Mouse (Mus musculus): ENCODE data around the gene 1700019N19Rik.

Gene 1700019N19Rik

GRCm38 (mm10) chr19:58808864-58809263, 14.6 kb upstream of the 1700019N19Rik start:
- no peak for DNase-seq (ENCODE audit: low spot score in 2 of 2)

DNA sequence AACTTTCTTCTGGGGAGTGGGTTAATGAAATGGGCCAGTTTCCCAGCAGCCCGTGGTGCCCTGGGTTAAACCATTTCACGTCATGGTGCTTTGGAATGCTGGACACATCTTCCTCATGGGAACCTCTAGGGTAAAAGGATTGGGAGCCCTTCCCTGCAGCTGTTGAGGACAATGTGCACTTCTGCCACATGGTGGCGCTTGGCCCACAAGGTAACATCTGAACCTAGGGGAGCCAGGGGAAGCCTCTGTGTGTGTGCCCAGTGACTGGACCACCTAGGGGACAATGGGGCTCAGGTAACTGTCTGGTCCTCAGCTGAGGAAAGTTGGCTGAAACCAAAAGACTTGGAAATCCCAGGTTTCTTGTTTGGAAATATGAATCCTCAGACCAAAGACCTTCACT, 12.1 kb upstream of the 1700019N19Rik start:
- DNase-seq (ENCODE audit: low spot score in 2 of 2), result peak; percentile 46 to 48

DNA sequence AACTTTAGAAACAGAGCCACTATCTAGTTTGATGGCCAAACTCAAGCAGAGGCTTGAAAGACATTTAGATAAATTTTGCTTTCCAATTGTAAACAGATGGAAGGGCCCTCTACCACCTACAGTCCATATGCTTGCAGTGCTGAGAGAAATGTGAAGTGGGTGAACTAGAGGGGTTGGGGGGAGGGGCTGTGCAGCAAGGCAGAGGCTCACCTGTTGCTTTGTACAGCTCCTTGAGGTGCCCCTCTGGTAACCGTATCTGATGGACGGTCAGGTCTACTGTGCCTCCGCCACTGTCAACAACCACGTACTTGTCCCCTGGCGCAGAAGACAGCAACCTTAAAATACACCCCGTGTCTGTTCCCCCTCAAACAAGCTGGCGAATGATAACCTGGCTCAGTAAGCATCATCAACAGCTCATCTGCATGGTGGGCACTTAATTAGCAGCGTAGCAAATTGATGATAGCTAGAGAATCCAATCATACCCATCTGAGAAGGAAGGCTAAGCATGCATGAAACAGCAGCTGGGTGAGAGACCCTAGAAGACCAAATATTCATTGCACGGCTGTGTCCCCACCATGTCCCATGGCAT, 11.0 kb upstream of the 1700019N19Rik start:
- DNase-seq (ENCODE audit: low spot score in 2 of 2), result no peak

- no peak for DNase-seq (ENCODE audit: low spot score in 2 of 2)
Observed at GRCm38 (mm10) chr19:58795114-58795669, 931 bp upstream of the 1700019N19Rik start.

- DNase-seq (ENCODE audit: low spot score in 2 of 2), result no peak
Observed at GRCm38 (mm10) chr19:58789194-58789593, 5.1 kb downstream of the 1700019N19Rik start.

DNA sequence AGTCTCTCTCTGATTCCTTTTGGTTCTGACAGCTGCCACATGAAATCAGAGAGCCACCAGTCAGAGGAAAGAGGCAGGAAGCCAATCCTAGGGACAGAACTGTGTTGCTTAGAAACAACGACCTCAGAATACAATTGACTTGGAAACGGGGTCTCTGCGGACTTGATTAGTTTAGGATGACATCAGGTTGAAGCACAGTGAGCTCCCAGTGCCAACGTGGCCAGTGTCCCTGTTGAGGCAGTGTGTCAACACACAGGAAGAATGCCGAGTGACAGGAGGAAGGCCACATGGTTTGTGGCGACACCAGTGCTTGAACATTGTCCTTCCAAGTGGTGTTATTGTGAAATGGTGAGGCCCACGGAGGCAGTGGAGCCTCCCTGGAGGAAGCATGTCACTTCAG, 10.3 kb downstream of the 1700019N19Rik start:
- no peak for DNase-seq (ENCODE audit: low spot score in 2 of 2)

- DNase-seq (ENCODE audit: low spot score in 2 of 2), result no peak
Observed at GRCm38 (mm10) chr19:58781566-58781965, 12.7 kb downstream of the 1700019N19Rik start.

- no peak for DNase-seq (ENCODE audit: low spot score in 2 of 2)
Observed at GRCm38 (mm10) chr19:58776461-58776860, 17.8 kb downstream of the 1700019N19Rik start.

GRCm38 (mm10) chr19:58767329-58767728, 26.9 kb downstream of the 1700019N19Rik start:
- no peak for DNase-seq (ENCODE audit: low spot score in 2 of 2)

DNA sequence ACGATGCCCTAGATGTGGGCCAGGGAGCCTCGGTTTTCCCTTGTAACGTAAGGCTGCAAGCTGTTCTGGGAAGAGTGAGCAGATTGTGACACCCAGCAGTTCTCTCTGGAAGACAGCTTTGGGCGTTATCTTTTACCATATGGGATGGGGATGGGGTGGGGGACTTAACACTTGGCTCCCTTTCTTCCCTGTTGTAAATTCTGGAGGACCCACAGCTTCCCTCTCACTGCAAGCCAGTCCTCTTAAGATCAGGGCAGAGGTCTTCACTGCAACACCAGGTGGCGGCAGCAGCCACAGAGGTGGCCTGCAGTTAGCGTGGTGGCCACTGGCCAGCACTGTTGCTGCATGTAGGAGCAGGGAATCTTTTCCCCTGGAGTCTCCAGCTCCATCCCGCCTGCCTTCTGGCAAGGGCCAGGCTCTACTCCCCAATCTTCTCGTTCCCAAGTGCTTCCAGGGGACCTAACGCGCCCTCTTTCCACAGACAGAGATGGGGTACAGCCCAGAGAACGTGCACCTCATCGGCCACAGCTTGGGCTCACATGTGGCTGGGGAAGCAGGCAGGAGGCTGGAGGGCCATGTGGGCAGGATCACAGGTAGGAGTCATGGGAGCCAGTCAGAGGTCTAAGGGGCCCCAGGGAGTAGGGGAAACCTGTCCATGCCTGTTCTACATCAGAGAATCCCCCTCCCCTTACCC, 31.3 kb downstream of the 1700019N19Rik start:
- peak; percentile 45 to 48 for DNase-seq (ENCODE audit: low spot score in 2 of 2)

DNA sequence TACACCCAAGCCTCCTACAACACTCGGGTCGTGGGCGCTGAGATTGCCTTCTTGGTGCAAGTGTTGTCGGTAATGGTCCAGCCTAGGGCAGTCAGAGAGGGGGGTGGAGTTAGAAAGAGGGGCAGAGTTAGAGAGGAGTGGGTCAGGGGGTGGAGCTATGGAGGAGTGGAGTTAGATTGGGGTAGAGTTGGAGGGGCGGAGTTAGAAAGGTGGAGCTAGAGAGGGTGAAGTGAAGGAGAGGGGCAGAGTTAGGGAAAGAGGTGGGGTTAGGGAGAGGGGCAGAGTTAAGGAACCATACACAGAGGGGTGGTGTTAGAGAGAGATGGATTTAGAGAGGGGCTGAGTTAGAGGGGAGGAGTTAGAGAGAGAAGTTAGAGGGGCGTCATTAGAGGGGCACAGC, 31.9 kb downstream of the 1700019N19Rik start:
- DNase-seq (ENCODE audit: low spot score in 2 of 2), result no peak

- DNase-seq (ENCODE audit: low spot score in 2 of 2), result no peak
Observed at GRCm38 (mm10) chr19:58759423-58759822, 34.8 kb downstream of the 1700019N19Rik start, which contains the start of gene Pnliprp2. Pnliprp2 (plus strand) TSS chr19:58759719.

DNA sequence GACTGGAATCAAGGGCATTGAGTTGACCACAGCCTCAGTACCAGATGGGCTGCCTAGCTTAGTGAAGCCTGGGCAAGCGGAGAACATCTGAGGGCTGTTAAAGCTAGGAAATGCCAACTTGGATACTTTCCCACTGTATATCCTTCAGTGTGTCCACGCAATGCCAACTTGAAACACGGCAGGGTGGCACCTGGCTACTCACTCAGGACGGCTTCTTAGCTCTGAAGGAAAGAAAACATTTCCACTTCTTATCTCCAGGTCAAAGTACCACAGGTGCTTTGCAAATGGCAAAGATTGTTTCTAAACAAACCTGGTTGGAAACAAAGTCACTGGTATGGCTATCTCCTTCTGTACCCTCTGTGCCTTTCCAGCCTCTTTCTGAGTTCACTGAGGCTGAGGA, 35.4 kb downstream of the 1700019N19Rik start:
- DNase-seq (ENCODE audit: low spot score in 2 of 2), result no peak

GRCm38 (mm10) chr19:58751504-58751903, 42.8 kb downstream of the 1700019N19Rik start:
- DNase-seq (ENCODE audit: low spot score in 2 of 2), result no peak

GRCm38 (mm10) chr19:58750822-58751221, 43.4 kb downstream of the 1700019N19Rik start:
- DNase-seq (ENCODE audit: low spot score in 2 of 2), result no peak

DNA sequence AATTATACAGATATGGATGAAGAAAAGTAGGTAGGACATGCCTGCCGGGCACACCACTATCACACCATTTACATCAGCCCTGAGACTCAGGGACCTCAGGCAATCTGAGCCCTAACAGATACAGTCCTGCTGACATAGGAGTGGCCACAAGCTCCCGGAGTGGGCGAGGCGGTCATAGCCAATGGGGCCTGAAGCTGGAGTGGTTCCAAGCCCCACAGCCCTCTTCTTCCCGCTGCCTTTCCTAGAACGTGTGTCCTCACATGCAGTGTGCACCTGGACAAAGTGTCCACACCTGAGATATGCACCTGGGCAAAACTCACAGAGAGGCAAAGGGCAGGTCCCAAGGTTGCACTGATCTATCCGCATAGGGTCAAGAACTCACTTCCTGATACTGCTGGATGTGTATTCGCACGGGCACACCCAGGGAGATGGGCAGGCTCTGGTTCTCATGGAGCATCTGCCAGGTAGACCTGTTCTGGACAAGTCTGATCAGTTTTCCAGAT, 46.7 kb downstream of the 1700019N19Rik start:
- no peak for DNase-seq (ENCODE audit: low spot score in 2 of 2)

DNA sequence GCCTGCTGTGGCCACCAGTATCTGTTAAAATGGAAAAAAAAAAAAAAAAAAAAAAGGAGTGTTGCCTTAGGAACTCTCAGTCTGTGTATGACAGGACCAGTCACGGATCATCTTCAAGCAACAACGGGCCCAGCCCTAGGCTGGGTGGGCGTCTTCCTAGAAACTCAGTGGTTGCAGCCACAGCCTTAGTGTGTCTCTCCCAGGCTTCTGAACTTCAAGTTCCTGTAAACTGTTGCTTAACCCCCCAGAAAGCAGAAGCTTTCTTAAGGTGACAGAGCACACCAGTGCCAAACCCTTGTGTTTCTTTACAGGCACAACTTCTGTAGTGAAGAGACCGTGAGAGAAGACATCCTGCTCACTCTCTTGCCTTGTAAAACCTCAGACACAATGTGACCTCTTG, 50.5 kb downstream of the 1700019N19Rik start:
- no peak for DNase-seq (ENCODE audit: low spot score in 2 of 2)

DNA sequence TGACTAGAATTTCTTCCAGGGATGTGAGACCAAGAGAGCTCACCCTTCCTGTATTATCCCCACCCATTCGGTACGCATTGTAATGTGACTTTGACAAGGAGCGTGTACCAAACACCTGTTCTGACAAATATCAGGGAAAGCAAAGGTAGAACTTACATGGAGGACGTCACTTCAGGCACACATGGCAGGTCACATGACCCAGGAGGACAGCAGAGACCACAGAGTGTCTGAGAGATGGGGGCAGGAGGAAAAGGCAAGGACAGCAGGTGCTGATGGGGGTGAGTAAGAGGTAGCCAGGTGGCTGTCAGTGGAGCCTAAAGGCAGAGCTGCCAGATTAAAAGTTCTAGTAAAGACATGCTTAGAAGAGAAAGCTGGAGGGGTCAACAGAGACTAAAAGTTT, 51.5 kb downstream of the 1700019N19Rik start:
- no peak for DNase-seq (ENCODE audit: low spot score in 2 of 2)

GRCm38 (mm10) chr19:58741036-58741435, 53.2 kb downstream of the 1700019N19Rik start:
- no peak for DNase-seq (ENCODE audit: low spot score in 2 of 2)

GRCm38 (mm10) chr19:58738111-58738510, 56.1 kb downstream of the 1700019N19Rik start:
- DNase-seq (ENCODE audit: low spot score in 2 of 2), result no peak
